Mouse (Mus musculus): ENCODE measurements around the gene Nipa1.

DNA sequence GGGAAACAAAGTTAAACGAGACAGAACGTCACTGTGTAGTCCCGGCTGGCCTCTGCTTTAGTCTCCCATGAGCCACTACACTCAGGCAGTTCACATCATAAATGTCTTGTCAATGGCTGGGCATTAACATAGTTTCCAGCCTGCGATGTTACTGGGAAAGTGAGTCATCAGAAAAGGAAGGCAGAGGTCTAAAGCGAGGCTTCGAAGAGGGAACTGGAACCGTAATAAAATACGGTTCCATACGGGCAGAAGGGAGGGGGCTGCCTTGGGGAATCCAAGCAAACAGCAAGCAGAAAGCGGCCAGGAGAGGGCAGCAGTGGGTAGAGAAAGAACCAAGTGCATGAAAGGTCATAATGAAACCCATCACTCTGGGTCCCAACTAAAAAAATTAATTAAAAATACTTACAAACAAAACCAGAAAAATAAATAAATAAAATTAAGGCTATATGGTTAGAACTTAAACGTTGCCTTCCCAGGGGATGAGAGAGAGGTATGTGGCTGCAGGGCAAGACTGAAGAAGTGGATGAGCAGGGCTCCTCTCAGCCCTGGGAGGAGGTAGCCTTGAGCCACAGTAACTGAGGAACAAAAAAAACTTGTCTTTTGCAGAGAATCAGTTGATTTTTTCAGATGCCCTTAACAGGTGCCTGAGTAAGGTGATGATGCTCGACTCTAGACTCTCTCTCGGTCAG, 33.1 kb downstream of the Nipa1 start:
- TF ChIP-seq POLR2A (IDR thresholded peaks at IDR 0.05; ENCODE audit: insufficient read length, low read depth) (no peak), E2F4 (IDR thresholded peaks at IDR 0.05; ENCODE audit: insufficient read depth) (no peak), SRF (IDR thresholded peaks at IDR 0.05; ENCODE audit: control insufficient read depth, insufficient read length, low read depth) (no peak), MAX (IDR thresholded peaks at IDR 0.05; ENCODE audit: low read depth) (no peak), USF1 (IDR thresholded peaks at IDR 0.05; ENCODE audit: low read depth) (no peak), TCF12 (IDR thresholded peaks at IDR 0.05; ENCODE audit: insufficient read depth, poor library complexity, severe bottlenecking) (no peak), POLR2AphosphoS2 (IDR thresholded peaks at IDR 0.05; ENCODE audit: insufficient read length, low read depth) (no peak), CEBPB (IDR thresholded peaks at IDR 0.05; ENCODE audit: insufficient read depth, poor library complexity, severe bottlenecking) (no peak)

Data from myocyte (in vitro differentiated cells).